Mouse (Mus musculus) lung, postnatal 0 days (tissue): ENCODE measurements at regions not wholly inside any gene's neighbourhood (a gene's known extent, or its start where the extent isn't known, plus 50 kb on each side); places are given as distances from the start of the nearest gene placed in this dataset.

Source experiments
- CTCF ChIP-seq: IDR thresholded peaks from 2 replicates; pipeline ENCODE4 v1.5.1; 2016; ENCODE audit warnings: antibody characterized with exemption, mild to moderate bottlenecking
- EP300 ChIP-seq: IDR thresholded peaks from 2 replicates; pipeline ENCODE4 v1.6.1; 2016; ENCODE audit warnings: antibody characterized with exemption, mild to moderate bottlenecking, control low read depth

- TF ChIP-seq EP300 (no peak), CTCF (no peak)
These were observed 59.1 kb upstream of the Cdc42ep3 start for GRCm38 (mm10) chr17:79414006-79414405.
